Mouse (Mus musculus): ENCODE measurements around the gene Atcay.

- TF ChIP-seq POLR2A (IDR thresholded peaks at IDR 0.05; ENCODE audit: low read depth, low read length): no peak
- no peak for TF ChIP-seq CTCF (conservative IDR thresholded peaks at IDR 0.05; ENCODE audit: insufficient read depth, insufficient read length, low read depth, low read length)
Observed at GRCm38 (mm10) chr10:81189821-81190220, 40.8 kb downstream of the Atcay start.

Data from kidney, adult 2 months (tissue).